Mouse (Mus musculus): ENCODE measurements around the gene Pcsk4. TPM values are rescaled to one million over a fixed set of nuclear protein-coding genes. Genes with fewer than 3 reads are reported as not detected.

Pcsk4 gene
- polyA plus RNA-seq, 1 experiment from 2014 or later, result 4.5 TPM

- ATAC-seq (ENCODE audit: insufficient number of reproducible peaks, insufficient read depth, low FRiP score, low read depth), result no peak
- Histone ChIP-seq H3K4me3 (ENCODE audit: low read depth, low read length) (no peak overlapping the region), H3K9ac (replicated peaks; ENCODE audit: low read depth, low read length) (no peak overlapping the region), H3K9me3 (ENCODE audit: control insufficient read depth, low read depth, low read length) (no peaks in the 10 kb centered on the region), H3K27ac (ENCODE audit: low read length) (no peak overlapping the region), H3K4me1 (ENCODE audit: control insufficient read depth, insufficient read depth, low read length) (no peaks in the 10 kb centered on the region), H3K36me3 (ENCODE audit: control insufficient read depth, insufficient read depth, low read length) (no peaks in the 10 kb centered on the region), H3K27me3 (ENCODE audit: control insufficient read depth, insufficient read depth, low read length) (no peaks in the 10 kb centered on the region), H3K4me2 (replicated peaks; ENCODE audit: low read depth, low read length) (no peak overlapping the region)
- 81% methylated on average over 6 of the region's 6 CpGs for WGBS
Measured at GRCm38 (mm10) chr10:80368392-80368791, 39.1 kb upstream of the Pcsk4 start.

- no peaks in the 10 kb centered on the region for H3K36me3 ChIP-seq (ENCODE audit: control insufficient read depth, insufficient read depth, low read length)
- no peak overlapping the region for H3K9ac ChIP-seq (replicated peaks; ENCODE audit: low read depth, low read length)
- no peak for ATAC-seq (ENCODE audit: insufficient number of reproducible peaks, insufficient read depth, low FRiP score, low read depth)
- H3K4me1 ChIP-seq (ENCODE audit: control insufficient read depth, insufficient read depth, low read length), result no peaks in the 10 kb centered on the region
- H3K27ac ChIP-seq (ENCODE audit: low read length), result no peak overlapping the region
- 61% methylated on average over 5 of the region's 5 CpGs for WGBS
- no peaks in the 10 kb centered on the region for H3K9me3 ChIP-seq (ENCODE audit: control insufficient read depth, low read depth, low read length)
- H3K27me3 ChIP-seq (ENCODE audit: control insufficient read depth, insufficient read depth, low read length), result no peaks in the 10 kb centered on the region
- no peak overlapping the region for H3K4me2 ChIP-seq (replicated peaks; ENCODE audit: low read depth, low read length)
- H3K4me3 ChIP-seq (ENCODE audit: low read depth, low read length), result no peak overlapping the region
Measured at GRCm38 (mm10) chr10:80367954-80368353, 38.7 kb upstream of the Pcsk4 start.

GRCm38 (mm10) chr10:80365736-80366135 is 36.4 kb upstream of the Pcsk4 start:
- Histone ChIP-seq H3K27me3 (ENCODE audit: control insufficient read depth, insufficient read depth, low read length) (no peaks in the 10 kb centered on the region), H3K27ac (ENCODE audit: low read length) (no peak overlapping the region), H3K4me1 (ENCODE audit: control insufficient read depth, insufficient read depth, low read length) (no peaks in the 10 kb centered on the region), H3K4me3 (ENCODE audit: low read depth, low read length) (no peak overlapping the region), H3K4me2 (replicated peaks; ENCODE audit: low read depth, low read length) (no peak overlapping the region), H3K9me3 (ENCODE audit: control insufficient read depth, low read depth, low read length) (no peaks in the 10 kb centered on the region), H3K36me3 (ENCODE audit: control insufficient read depth, insufficient read depth, low read length) (no peaks in the 10 kb centered on the region), H3K9ac (replicated peaks; ENCODE audit: low read depth, low read length) (no peak overlapping the region)
- no peak for ATAC-seq (ENCODE audit: insufficient number of reproducible peaks, insufficient read depth, low FRiP score, low read depth)
- WGBS, result 62% methylated on average over 6 of the region's 6 CpGs

GRCm38 (mm10) chr10:80363734-80364133 is 34.4 kb upstream of the Pcsk4 start:
- 32% methylated on average over 6 of the region's 6 CpGs for WGBS
- H3K4me1 ChIP-seq (ENCODE audit: control insufficient read depth, insufficient read depth, low read length), result no peaks in the 10 kb centered on the region
- no peak overlapping the region for H3K4me3 ChIP-seq (ENCODE audit: low read depth, low read length)
- H3K27ac ChIP-seq (ENCODE audit: low read length), result no peak overlapping the region
- no peak overlapping the region for H3K9ac ChIP-seq (replicated peaks; ENCODE audit: low read depth, low read length)
- no peaks in the 10 kb centered on the region for H3K9me3 ChIP-seq (ENCODE audit: control insufficient read depth, low read depth, low read length)
- H3K27me3 ChIP-seq (ENCODE audit: control insufficient read depth, insufficient read depth, low read length), result 0 out of 2 replicates have a peak, but pooled peaks cover under 1% of the 10 kb centered on the region
- ATAC-seq (ENCODE audit: insufficient number of reproducible peaks, insufficient read depth, low FRiP score, low read depth), result no peak
- no peak overlapping the region for H3K4me2 ChIP-seq (replicated peaks; ENCODE audit: low read depth, low read length)
- H3K36me3 ChIP-seq (ENCODE audit: control insufficient read depth, insufficient read depth, low read length), result no peaks in the 10 kb centered on the region

- Histone ChIP-seq H3K4me3 (ENCODE audit: low read depth, low read length) (0 out of 2 replicates have a peak overlapping the region, but pooled peaks have one; percentile 12), H3K9me3 (ENCODE audit: control insufficient read depth, low read depth, low read length) (no peaks in the 10 kb centered on the region), H3K36me3 (ENCODE audit: control insufficient read depth, insufficient read depth, low read length) (no peaks in the 10 kb centered on the region), H3K9ac (replicated peaks; ENCODE audit: low read depth, low read length) (no peak overlapping the region), H3K27ac (ENCODE audit: low read length) (no peak overlapping the region), H3K27me3 (ENCODE audit: control insufficient read depth, insufficient read depth, low read length) (peaks cover 40% of the 10 kb centered on the region), H3K4me1 (ENCODE audit: control insufficient read depth, insufficient read depth, low read length) (peaks cover 9% of the 10 kb centered on the region; the same call in 1 of the 2 replicates), H3K4me2 (replicated peaks; ENCODE audit: low read depth, low read length) (peak overlapping the region; percentile 35)
- peak; percentile 26 for ATAC-seq (ENCODE audit: insufficient number of reproducible peaks, insufficient read depth, low FRiP score, low read depth)
- WGBS, result 6% methylated on average over 31 of the region's 31 CpGs
Measured at GRCm38 (mm10) chr10:80357994-80358639, 28.8 kb upstream of the Pcsk4 start.

GRCm38 (mm10) chr10:80357336-80357735 is 28.0 kb upstream of the Pcsk4 start:
- Histone ChIP-seq H3K9me3 (ENCODE audit: control insufficient read depth, low read depth, low read length) (no peaks in the 10 kb centered on the region), H3K9ac (replicated peaks; ENCODE audit: low read depth, low read length) (no peak overlapping the region), H3K4me3 (ENCODE audit: low read depth, low read length) (peak overlapping the region; percentile 12; the same call in 1 of the 2 replicates), H3K27me3 (ENCODE audit: control insufficient read depth, insufficient read depth, low read length) (peaks cover 47% of the 10 kb centered on the region), H3K27ac (ENCODE audit: low read length) (no peak overlapping the region), H3K36me3 (ENCODE audit: control insufficient read depth, insufficient read depth, low read length) (no peaks in the 10 kb centered on the region), H3K4me2 (replicated peaks; ENCODE audit: low read depth, low read length) (peak overlapping the region; percentile 35), H3K4me1 (ENCODE audit: control insufficient read depth, insufficient read depth, low read length) (peaks cover 9% of the 10 kb centered on the region; the same call in 1 of the 2 replicates)
- 0 out of 2 replicates have a peak, but pooled peaks have one; percentile 3 for ATAC-seq (ENCODE audit: insufficient number of reproducible peaks, insufficient read depth, low FRiP score, low read depth)
- 30% methylated on average over 7 of the region's 7 CpGs for WGBS

- H3K4me3 ChIP-seq (ENCODE audit: low read depth, low read length), result peak overlapping the region; percentile 31
- H3K27ac ChIP-seq (ENCODE audit: low read length), result no peak overlapping the region
- no peak for ATAC-seq (ENCODE audit: insufficient number of reproducible peaks, insufficient read depth, low FRiP score, low read depth)
- no peaks in the 10 kb centered on the region for H3K36me3 ChIP-seq (ENCODE audit: control insufficient read depth, insufficient read depth, low read length)
- H3K9me3 ChIP-seq (ENCODE audit: control insufficient read depth, low read depth, low read length), result no peaks in the 10 kb centered on the region
- H3K9ac ChIP-seq (replicated peaks; ENCODE audit: low read depth, low read length), result no peak overlapping the region
- 3% methylated on average over 34 of the region's 34 CpGs for WGBS
- H3K4me1 ChIP-seq (ENCODE audit: control insufficient read depth, insufficient read depth, low read length), result peaks cover 9% of the 10 kb centered on the region; the same call in 1 of the 2 replicates
- peak overlapping the region; percentile 47 for H3K4me2 ChIP-seq (replicated peaks; ENCODE audit: low read depth, low read length)
- H3K27me3 ChIP-seq (ENCODE audit: control insufficient read depth, insufficient read depth, low read length), result peaks cover 48% of the 10 kb centered on the region
Measured at GRCm38 (mm10) chr10:80356737-80357136, 27.4 kb upstream of the Pcsk4 start.

- no peak within 1 kb of the TSS for H3K9ac ChIP-seq (replicated peaks; ENCODE audit: low read depth, low read length)
- peak within 1 kb of the TSS; percentile 47 for H3K4me2 ChIP-seq (replicated peaks; ENCODE audit: low read depth, low read length)
- H3K4me1 ChIP-seq (ENCODE audit: control insufficient read depth, insufficient read depth, low read length), result peaks cover 9% of the 10 kb centered on the region; the same call in 1 of the 2 replicates
- H3K27ac ChIP-seq (ENCODE audit: low read length), result no peak within 1 kb of the TSS
- H3K27me3 ChIP-seq (ENCODE audit: control insufficient read depth, insufficient read depth, low read length), result peaks cover 48% of the 10 kb centered on the region
- H3K9me3 ChIP-seq (ENCODE audit: control insufficient read depth, low read depth, low read length), result no peaks in the 10 kb centered on the region
- peak within 1 kb of the TSS; percentile 31 for H3K4me3 ChIP-seq (ENCODE audit: low read depth, low read length)
- 1% methylated on average over 51 of the region's 53 CpGs for WGBS
- no peaks in the 10 kb centered on the region for H3K36me3 ChIP-seq (ENCODE audit: control insufficient read depth, insufficient read depth, low read length)
- ATAC-seq (ENCODE audit: insufficient number of reproducible peaks, insufficient read depth, low FRiP score, low read depth), result no peak
Measured at GRCm38 (mm10) chr10:80356001-80356682, 26.8 kb upstream of the Pcsk4 start, which contains the start of gene Plk5. Gene Plk5 (plus strand): TSS chr10:80356459.
